Mouse (Mus musculus) small intestine, adult 2 months (tissue): ENCODE measurements around the gene Scamp2. TPM values are rescaled to one million over a fixed set of nuclear protein-coding genes. Genes with fewer than 3 reads are reported as not detected.

Experiments
- H3K27ac ChIP-seq: fragments of 200-500 bp; 2 replicates; pipeline ENCODE4 v1.5.1; 2012; ENCODE audit warnings: low read depth, low read length, control low read depth, inconsistent platforms; ENCODE audit not compliant: insufficient read depth
- H3K27me3 ChIP-seq: fragments of 200-500 bp; 2 replicates; pipeline ENCODE4 v1.6.1; 2012; ENCODE audit warnings: mild to moderate bottlenecking, moderate library complexity, low read length, inconsistent platforms; ENCODE audit not compliant: control insufficient read depth, insufficient read depth
- H3K36me3 ChIP-seq: fragments of 200-500 bp; 2 replicates; pipeline ENCODE4 v1.6.1; 2012; ENCODE audit warnings: mild to moderate bottlenecking, low read length, control low read depth, inconsistent platforms; ENCODE audit not compliant: control insufficient read depth, insufficient read depth
- H3K4me1 ChIP-seq: fragments of 200-500 bp; 2 replicates; pipeline ENCODE4 v1.6.1; 2012; ENCODE audit warnings: low read length, inconsistent platforms, mixed read lengths; ENCODE audit not compliant: control insufficient read depth, insufficient read depth, insufficient read length
- H3K4me3 ChIP-seq: fragments of 200-500 bp; 2 replicates; pipeline ENCODE4 v1.5.1; 2012; ENCODE audit warnings: low read depth, mild to moderate bottlenecking, control low read depth, inconsistent platforms, low read length, moderate library complexity
- CTCF ChIP-seq: fragments of 200-500 bp; IDR thresholded peaks from 2 replicates; pipeline ENCODE4 v1.5.1; 2012; ENCODE audit warnings: low read depth, mild to moderate bottlenecking, control low read depth, inconsistent platforms, low read length, moderate library complexity, mixed read lengths; ENCODE audit not compliant: insufficient replicate concordance, insufficient read length; ENCODE audit errors: extremely low read depth
- POLR2A ChIP-seq: fragments of 200-500 bp; IDR thresholded peaks from 2 replicates; pipeline ENCODE4 v1.6.1; 2012; ENCODE audit warnings: low read depth, mild to moderate bottlenecking, control low read depth, inconsistent platforms, low read length, moderate library complexity
- WGBS: fragments of 180-500 bp; shearing (Covaris S2); methylation state at CpG from one replicate; pipeline ENCODE4 v1.1.7; 2018; 5-methylcytosine and 5-hydroxymethylcytosine counted together
- polyA plus RNA-seq: library from polyadenylated mRNA; depleted of rRNA; stranded (reverse); fragments of >200 nt; gene quantifications from 2 replicates; pipeline ENCODE4 v1.2.3, GENCODE M21; 2012

Scamp2 gene
- polyA plus RNA-seq, 1 experiment: 207 TPM

DNA sequence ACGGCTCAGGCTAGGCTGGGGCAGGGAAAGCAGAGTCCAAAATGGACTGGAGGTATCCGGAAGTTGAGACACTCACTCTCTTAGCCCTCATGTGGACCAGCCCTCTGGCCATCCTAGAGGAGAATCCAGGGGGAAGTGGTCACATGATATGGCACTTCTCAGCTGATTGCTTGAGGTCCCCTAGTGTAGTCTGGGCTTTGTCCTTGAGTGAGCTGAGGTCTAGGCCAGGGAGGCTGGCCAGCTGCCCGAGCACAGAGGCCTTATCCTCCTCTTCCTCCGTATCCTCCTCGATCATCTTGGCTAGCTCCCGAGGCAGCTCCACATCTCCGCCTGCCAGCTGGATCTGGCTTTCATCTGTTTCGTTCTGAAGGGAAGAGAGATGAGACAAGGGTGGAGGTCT is 41.4 kb downstream of the Scamp2 start:
- Histone ChIP-seq H3K4me1 (peaks cover 11% of the 10 kb centered on the region), H3K4me3 (no peak overlapping the region), H3K27ac (no peak overlapping the region), H3K27me3 (peaks cover 5% of the 10 kb centered on the region), H3K36me3 (no peaks in the 10 kb centered on the region)
- TF ChIP-seq POLR2A (no peak), CTCF (no peak)
- WGBS: 68% methylated on average over 8 of the region's 8 CpGs

DNA sequence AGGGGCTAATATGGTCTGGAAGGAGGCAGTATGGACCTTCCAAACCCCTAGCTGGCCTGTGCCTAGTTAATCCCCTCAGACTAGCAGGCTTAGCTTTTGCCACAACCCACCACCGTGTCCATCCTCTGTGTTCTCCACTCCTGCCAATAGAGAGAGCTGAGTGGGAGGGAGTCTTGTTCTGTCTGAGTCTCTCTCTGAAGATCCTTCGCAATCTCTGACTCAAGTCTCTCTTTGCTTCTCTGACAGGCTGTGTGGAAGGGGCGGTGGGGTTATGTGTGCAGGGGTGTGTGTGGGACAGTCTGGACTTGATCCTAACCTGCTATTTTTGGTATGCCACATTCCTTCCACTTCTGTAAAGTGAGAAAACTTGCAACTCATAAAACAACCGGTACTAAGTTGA is 44.1 kb downstream of the Scamp2 start:
- H3K4me3 ChIP-seq: no peak overlapping the region
- peaks cover 11% of the 10 kb centered on the region for H3K4me1 ChIP-seq
- TF ChIP-seq POLR2A (no peak), CTCF (no peak)
- no peaks in the 10 kb centered on the region for H3K36me3 ChIP-seq
- 75% methylated on average over 4 of the region's 4 CpGs for WGBS
- H3K27ac ChIP-seq: no peak overlapping the region
- peaks cover 5% of the 10 kb centered on the region for H3K27me3 ChIP-seq

DNA sequence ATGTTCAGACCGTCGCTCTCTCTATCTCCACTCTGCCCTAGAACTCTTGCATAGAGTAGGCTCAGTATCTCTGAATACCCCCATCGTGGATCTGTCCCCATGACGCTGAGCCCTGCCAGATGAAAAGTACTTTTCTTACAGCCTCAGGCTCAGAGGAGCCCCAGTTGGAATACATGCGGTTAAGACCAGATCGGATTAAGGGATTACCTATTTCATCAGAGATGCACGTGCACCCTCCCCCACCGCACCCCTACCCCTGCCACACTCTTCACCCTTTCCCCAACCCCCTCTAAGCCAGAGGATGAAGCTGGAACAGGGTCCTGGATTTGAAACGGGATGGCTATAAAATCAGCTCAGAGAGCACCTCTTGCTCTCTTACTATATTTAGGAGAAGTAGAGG is 44.8 kb downstream of the Scamp2 start:
- H3K4me1 ChIP-seq: peaks cover 9% of the 10 kb centered on the region
- 23% methylated on average over 9 of the region's 9 CpGs for WGBS
- peaks cover 5% of the 10 kb centered on the region for H3K27me3 ChIP-seq
- H3K4me3 ChIP-seq: no peak overlapping the region
- no peaks in the 10 kb centered on the region for H3K36me3 ChIP-seq
- TF ChIP-seq CTCF (no peak), POLR2A (no peak)
- H3K27ac ChIP-seq: no peak overlapping the region

DNA sequence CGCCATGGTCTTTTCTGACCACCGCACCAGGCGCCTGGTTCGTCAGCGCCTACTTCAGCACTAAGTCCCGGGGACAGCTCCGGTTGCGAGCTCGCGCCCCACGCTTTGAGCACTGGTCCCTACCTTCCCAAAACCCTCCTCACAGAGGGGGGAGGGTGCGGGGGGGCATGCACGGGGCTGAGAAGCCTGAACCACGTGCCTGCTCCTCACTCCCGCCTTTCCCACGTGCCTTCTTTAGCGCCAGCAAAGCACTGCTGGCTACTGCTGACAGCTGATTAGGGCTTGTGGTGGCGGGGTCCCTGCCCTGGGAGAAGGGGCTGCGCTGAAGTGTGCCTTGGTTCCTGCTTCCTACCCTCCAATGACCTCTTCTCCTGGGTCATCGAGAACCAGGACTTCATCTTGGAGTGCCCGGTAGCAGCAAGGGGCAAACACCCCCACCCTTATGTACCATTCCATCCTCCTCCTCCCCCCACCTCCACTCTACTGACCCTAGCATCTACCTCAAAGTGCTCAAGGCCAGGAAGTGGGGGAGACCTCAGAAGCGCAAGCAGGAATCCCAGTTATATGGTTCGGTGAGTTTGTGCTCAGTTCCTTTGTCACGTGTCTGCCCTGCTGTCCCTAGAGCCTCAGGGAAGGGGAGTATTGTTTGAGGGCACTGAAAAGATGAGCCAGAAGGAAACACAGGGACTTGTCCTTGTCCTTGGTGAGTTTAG is 45.6 kb downstream of the Scamp2 start, which contains the start of gene Cplx3:
Gene Cplx3 (minus strand): TSS at position 143 of the 713 bp plus-strand sequence.
- WGBS: 9% methylated on average over 24 of the region's 24 CpGs
- peaks cover 3% of the 10 kb centered on the region for H3K4me1 ChIP-seq
- H3K27ac ChIP-seq: no peak within 1 kb of the TSS
- H3K4me3 ChIP-seq: no peak within 1 kb of the TSS
- H3K36me3 ChIP-seq: no peaks in the 10 kb centered on the region
- peaks cover 5% of the 10 kb centered on the region for H3K27me3 ChIP-seq
- TF ChIP-seq POLR2A: no peak
- TF ChIP-seq CTCF: no peak

DNA sequence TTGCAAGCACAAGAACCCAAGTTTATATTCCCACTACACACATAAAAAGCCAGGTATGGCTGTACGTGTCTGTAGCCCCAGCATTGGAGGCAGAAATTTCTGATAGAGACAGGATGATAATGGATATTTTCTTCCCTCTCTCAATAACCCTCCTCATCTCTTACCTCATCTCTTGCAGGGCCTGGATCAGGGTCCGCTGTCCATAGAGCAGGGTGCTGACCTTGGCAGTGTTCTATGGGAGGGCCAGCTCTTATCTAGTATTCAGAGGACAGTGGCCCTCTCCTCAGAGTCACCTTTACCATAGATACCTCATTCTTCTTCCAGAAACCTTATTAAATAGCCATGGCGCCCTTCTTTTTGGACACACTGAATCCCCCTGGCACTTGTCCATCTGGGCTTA is 49.1 kb downstream of the Scamp2 start:
- TF ChIP-seq CTCF (no peak), POLR2A (no peak)
- no peak overlapping the region for H3K4me3 ChIP-seq
- 46% methylated on average over 3 of the region's 3 CpGs for WGBS
- no peaks in the 10 kb centered on the region for H3K36me3 ChIP-seq
- H3K27ac ChIP-seq: no peak overlapping the region
- H3K27me3 ChIP-seq: peaks cover 5% of the 10 kb centered on the region
- peaks cover 1% of the 10 kb centered on the region; the same call in 1 of the 2 replicates for H3K4me1 ChIP-seq

DNA sequence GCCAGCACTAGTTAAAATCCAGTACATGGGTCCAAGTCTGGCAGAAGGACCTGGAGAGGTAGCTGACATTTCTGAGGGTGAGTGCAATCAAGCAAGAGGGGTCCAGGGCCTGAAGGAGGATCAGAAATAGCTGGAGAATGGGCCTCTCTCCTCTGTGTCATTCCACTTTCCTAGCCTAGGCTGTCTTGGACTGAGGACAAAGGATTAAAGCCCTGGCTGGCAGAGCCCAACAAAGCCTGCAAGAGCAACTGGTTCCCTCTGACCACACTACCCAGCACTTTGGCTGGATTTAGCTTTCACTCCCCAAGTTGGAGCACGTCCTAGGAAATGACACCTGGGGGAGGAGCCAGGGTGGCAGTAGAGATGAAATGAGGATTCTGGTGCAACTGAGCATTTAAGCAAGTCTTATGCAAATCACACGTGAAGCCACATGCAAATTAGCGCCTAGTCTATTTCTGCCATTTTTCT is 49.6 kb downstream of the Scamp2 start:
- Histone ChIP-seq H3K4me1 (peaks cover 1% of the 10 kb centered on the region; the same call in 1 of the 2 replicates), H3K27ac (no peak overlapping the region), H3K27me3 (peaks cover 5% of the 10 kb centered on the region), H3K4me3 (no peak overlapping the region), H3K36me3 (no peaks in the 10 kb centered on the region)
- TF ChIP-seq CTCF: no peak
- TF ChIP-seq POLR2A: no peak
- WGBS: 54% methylated on average over 3 of the region's 3 CpGs

DNA sequence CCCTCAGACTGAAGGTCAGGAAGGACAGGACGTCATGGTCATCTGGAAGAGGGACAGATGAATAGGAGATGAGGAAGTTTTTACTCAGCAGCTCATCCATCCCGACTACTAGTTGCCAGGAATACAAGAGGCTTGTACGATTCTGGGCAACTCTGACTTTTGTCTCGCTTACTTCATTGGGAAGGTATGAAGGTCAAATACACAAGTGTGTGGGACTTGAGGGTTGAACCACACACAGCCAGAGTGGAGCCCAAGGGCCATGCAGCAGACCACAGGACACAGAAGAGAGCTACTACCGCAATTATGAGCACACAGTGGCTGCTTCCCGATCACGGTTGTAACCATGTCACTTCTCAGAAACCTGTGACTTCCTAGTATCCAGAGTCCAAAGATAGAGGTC is 51.8 kb downstream of the Scamp2 start:
- 61% methylated on average over 7 of the region's 7 CpGs for WGBS
- Histone ChIP-seq H3K27ac (no peak overlapping the region), H3K4me1 (no peaks in the 10 kb centered on the region), H3K4me3 (no peak overlapping the region), H3K27me3 (no peaks in the 10 kb centered on the region), H3K36me3 (no peaks in the 10 kb centered on the region)
- TF ChIP-seq POLR2A: no peak
- no peak for TF ChIP-seq CTCF
